Mouse (Mus musculus) right cerebral cortex, postnatal 4 days (tissue): Measurements from ENCODE around the gene Bcl2l14.

Source experiments
- DNase-seq: peaks from one replicate; pipeline ENCODE4 v3.0.0-alpha.2; 2022

Bcl2l14 gene

GRCm38 (mm10) chr6:134403684-134404070 is 7.6 kb downstream of the Bcl2l14 start:
- no peak for DNase-seq

DNA sequence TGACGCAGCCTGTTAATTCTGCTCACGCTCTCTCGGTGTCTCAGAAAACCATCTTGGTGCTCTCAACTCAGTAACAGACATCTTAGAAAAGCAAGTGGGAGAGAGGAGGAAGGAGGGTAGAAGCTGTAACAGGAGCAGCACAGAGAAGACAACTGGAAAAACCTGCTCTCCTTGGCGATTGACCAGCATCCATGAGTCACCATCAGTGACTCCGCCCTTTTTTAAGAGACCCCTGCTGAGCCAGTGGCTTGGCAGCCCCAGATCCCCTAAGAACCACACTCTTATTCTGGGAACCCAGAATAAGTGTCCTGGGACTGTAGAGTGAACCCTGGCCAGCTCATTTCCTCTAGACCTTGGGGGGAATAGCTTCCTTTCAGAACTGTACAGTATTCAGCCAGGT is 11.1 kb downstream of the Bcl2l14 start:
- no peak for DNase-seq

GRCm38 (mm10) chr6:134413706-134414531 is 17.8 kb downstream of the Bcl2l14 start:
- no peak for DNase-seq

DNA sequence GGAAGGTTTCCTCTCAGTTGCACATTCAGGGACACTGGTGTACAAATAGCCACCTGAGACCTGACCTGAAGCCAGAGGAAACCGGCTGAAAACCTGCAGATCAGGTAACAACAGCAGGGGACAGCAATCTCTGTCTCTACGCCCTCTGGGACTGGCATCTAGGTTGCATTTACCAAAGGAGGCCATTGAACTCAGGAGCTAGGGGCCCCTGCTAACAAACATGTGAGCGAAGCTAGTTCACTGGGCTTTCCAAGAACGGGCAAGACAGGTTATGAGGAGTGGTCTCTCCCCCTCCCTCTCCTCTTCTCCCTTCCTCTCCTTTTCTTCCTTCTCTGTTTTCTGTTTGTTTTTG is 18.4 kb downstream of the Bcl2l14 start:
- no peak for DNase-seq

DNA sequence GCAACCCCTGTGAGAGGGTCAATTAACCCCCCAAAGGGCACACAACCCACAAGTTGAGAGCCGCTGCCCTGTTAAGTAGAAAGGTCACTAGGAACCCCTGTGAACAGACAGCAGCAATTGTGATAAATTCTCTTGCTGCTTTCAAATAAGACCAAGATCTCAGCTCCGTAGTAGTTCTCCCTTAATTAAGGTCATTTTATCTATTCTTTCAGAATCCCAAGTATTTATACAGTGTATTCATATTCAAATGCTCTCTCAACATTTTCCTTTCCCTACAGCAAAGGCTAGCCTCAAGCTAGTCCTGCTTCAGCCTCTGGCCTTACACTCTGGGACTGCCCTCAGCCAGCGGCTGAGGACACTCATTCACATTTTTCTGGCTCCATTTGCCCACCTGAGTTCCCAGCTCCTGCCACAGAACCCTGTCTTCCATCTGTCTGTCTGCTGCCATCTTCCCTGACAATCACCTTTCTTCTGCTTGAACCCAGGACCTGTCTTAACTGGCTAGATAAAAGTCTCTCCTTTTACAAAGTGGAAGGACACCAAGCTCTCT is 20.5 kb downstream of the Bcl2l14 start:
- no peak for DNase-seq

- DNase-seq, result no peak
These were observed 21.8 kb downstream of the Bcl2l14 start for GRCm38 (mm10) chr6:134417886-134418285.

GRCm38 (mm10) chr6:134420375-134420774 is 24.3 kb downstream of the Bcl2l14 start:
- no peak for DNase-seq

- DNase-seq, result no peak
These were observed 25.8 kb downstream of the Bcl2l14 start for GRCm38 (mm10) chr6:134421921-134422320.

DNA sequence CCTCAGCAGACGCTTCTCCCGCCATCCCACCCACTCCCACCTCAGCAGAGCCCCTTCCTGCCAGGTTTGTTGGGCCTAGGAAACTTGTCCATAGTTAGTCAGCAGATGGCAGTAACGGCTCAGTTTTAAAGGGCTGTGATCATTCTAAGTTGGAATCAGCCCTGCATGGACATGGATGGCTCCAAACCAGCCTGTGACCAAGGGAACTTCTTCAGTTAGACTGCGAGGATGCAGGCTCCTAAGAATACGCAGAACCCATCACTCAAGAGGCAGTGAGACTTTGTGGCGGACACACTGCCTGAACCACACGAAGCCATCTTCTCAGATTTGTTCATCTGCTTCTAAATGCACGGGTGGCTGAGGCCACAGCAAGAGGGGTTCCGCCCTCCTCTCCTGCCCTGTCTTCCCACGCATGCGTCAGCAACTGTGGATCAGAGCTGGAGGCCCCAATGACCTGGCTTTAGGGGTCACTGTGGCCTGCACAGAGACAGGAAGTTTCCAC is 29.1 kb downstream of the Bcl2l14 start:
- peak; percentile 49 for DNase-seq

- DNase-seq, result no peak
These were observed 31.0 kb downstream of the Bcl2l14 start for GRCm38 (mm10) chr6:134427165-134427564.

DNA sequence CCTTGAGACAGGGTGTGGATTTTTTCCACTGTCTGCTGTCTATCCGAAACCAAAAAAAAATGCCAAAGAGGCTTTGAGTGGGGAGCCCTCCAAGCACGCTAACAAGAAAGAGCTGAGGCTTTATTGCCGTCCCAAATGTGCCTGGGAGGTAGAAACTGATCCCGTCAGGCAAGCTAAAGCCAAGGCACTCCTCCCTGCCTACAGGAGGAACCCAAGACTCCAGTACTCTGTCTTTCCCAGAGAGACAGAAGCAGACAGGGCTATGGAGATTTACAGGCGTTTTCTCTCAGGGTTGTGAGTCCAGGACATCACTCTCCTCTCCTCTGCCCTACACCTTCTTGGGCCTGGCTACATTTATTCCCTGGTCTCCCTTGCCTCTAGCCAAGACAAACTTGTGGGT is 32.3 kb downstream of the Bcl2l14 start:
- DNase-seq, result no peak

GRCm38 (mm10) chr6:134430161-134430799 is 34.2 kb downstream of the Bcl2l14 start:
- DNase-seq, result no peak

- no peak for DNase-seq
These were observed 35.5 kb downstream of the Bcl2l14 start for GRCm38 (mm10) chr6:134431583-134431982.

GRCm38 (mm10) chr6:134433281-134433680 is 37.2 kb downstream of the Bcl2l14 start:
- no peak for DNase-seq

- no peak for DNase-seq
These were observed 37.9 kb downstream of the Bcl2l14 start for GRCm38 (mm10) chr6:134434044-134434443.

GRCm38 (mm10) chr6:134434866-134435390 is 38.8 kb downstream of the Bcl2l14 start:
- DNase-seq, result no peak

- no peak for DNase-seq
These were observed 40.8 kb downstream of the Bcl2l14 start for GRCm38 (mm10) chr6:134436955-134437354.

DNA sequence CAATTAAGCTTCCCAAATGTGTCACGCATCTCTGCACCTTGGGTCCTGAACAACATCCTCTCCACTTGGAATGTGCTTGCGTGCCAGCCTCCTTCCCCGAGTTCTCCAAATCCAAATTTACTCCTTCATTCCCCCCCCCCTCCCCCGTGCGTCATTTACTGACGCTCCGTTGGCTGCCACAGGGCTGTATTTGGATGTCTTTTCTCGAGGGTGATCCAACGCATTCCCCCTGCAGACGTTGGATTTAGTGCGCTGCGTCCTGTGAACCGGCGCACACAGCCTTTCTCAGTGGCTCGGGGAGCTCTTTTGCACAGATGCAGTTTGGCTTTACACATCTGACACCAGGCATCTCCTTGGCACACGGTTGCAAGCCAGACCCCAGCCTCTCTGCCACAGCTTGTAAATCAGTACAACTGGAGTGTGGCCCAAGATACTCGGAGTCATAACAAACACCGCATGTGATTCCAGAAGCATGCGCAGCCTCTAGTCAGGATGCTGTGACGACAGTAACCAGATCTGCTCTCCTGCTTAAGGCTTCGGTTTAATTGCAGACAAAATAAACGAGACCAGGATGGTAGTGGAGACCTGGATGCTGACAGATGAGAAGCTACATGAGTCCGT is 43.4 kb downstream of the Bcl2l14 start:
- peak; percentile 42 for DNase-seq

DNA sequence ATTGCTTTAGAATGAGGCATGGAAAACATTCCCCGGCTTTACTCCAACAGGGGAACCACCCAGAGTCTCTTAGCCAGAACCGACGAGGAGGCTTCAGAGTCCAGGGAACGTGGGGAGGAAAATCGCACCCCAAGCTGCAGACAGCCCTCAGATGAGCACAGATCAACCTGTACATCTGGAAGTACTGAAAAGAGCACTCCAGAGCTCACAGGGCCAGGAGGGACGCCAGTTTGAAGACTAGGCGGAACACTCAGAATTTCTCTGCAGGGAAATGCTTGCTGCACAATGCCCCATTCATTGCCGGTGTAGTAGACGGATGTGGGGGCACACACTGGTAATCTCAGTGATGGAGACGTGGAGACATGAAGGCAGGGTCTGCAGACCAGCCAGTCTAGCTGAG is 43.9 kb downstream of the Bcl2l14 start:
- no peak for DNase-seq

- DNase-seq, result no peak
These were observed 45.6 kb downstream of the Bcl2l14 start for GRCm38 (mm10) chr6:134441716-134442115.

- DNase-seq, result no peak
These were observed 46.1 kb downstream of the Bcl2l14 start for GRCm38 (mm10) chr6:134442219-134442618.

DNA sequence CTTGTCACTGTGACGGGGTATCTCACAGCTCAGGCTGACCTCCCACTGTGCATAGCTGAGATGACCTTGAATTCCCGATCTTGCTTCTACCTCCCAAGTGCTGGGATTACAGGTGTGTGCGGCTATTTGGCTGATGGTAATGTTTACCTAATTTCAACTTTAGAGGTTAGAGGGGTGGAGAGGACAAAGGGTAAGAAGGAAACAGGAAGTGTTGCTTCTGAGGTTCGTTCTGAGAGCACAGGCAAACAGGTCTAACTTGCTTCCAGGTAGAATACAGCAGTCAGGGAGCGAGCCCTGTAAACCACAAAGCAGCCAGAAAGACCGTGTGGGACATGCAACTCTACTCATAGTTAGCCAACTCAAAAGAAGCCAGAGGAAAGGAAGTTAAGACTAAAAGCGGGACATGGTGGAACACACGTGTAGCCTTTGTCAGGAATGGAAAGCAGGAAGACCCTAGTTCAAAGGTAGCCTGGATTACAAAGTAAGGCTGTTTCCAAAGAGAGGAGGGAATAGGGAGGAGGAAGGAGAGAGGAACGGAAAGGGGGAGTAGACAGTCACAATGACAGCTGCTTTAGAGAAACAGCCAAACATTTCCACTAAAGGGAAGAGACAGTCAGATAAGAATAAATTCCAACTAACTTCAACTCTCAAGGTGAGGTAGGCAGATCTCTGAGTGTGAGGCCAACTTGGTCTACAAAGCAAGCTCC is 47.2 kb downstream of the Bcl2l14 start:
- no peak for DNase-seq

DNA sequence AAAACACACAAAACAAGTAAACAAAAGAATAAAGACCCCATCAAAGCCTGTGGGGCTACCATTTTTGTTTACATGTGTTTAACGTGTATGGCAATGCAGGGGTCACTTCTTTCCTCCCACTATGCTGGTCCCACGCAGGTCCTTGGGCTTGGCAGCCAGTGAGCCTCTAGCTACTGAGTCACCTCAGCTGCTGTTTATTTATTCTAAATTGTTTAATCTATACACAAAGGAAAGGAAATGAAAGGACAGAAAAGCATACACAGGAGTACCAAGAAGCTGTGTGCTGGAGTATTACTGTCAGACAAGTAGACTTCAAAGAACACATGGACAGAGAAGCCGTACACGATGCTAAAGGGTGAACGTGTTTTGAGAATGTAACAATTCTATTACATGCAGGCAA is 47.8 kb downstream of the Bcl2l14 start:
- DNase-seq, result no peak
